Mouse (Mus musculus) cortical plate, adult 2 months (tissue): ENCODE results near the gene Col28a1. TPM values are rescaled to one million over a fixed set of nuclear protein-coding genes. Genes with fewer than 3 reads are reported as not detected.

Source experiments
- H3K27ac ChIP-seq: fragments of 200-500 bp; 2 replicates; pipeline ENCODE4 v1.5.1; 2012; ENCODE audit warnings: low read length, control low read depth, inconsistent platforms; ENCODE audit not compliant: insufficient read depth
- H3K4me1 ChIP-seq: fragments of 200-500 bp; 2 replicates; pipeline ENCODE4 v1.6.1; 2011; ENCODE audit warnings: low read length; ENCODE audit not compliant: control insufficient read depth, insufficient read depth
- H3K4me3 ChIP-seq: fragments of 200-500 bp; 2 replicates; pipeline ENCODE4 v1.5.1; 2011; ENCODE audit warnings: mild to moderate bottlenecking, low read length, control low read depth; ENCODE audit not compliant: insufficient read depth
- CTCF ChIP-seq: fragments of 200-500 bp; IDR thresholded peaks from 2 replicates; pipeline ENCODE4 v1.5.1; 2011; ENCODE audit warnings: mild to moderate bottlenecking, control low read depth, low read length; ENCODE audit not compliant: insufficient read depth; ENCODE audit errors: extremely low read depth
- POLR2A ChIP-seq: fragments of 200-500 bp; IDR thresholded peaks from 2 replicates; pipeline ENCODE4 v1.6.1; 2011; ENCODE audit warnings: mild to moderate bottlenecking, low read length, control low read depth; ENCODE audit not compliant: insufficient read depth; ENCODE audit errors: extremely low read depth
- polyA plus RNA-seq: library from polyadenylated mRNA; depleted of rRNA; stranded (reverse); fragments of >200 nt; gene quantifications from 2 replicates; pipeline ENCODE4 v1.2.3, GENCODE M21; 2012

Gene Col28a1
- polyA plus RNA-seq, 1 experiment, result 0.77 TPM

DNA sequence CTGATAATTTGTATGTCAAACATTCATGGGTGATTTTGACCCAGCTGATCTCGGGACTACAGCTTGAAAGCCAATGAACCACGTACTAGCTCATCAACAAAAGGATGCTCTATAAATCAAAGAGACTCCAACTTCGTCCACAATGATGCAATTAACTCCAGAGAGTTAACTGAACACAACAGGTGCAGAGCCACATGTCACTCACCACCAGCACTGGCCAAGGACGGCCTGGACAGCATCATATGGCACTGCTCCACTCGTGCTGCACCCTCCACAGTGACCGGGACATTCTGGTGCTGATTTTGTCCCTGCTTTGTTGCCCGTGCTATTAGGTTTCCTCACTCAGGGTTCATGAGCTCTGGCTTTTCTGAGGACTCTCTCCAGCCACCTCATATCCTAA is 107.6 kb downstream of the Col28a1 start:
- Histone ChIP-seq H3K4me1 (no peaks in the 10 kb centered on the region), H3K27ac (no peak overlapping the region), H3K4me3 (no peak overlapping the region)
- TF ChIP-seq CTCF (no peak), POLR2A (no peak)

GRCm38 (mm10) chr6:8083196-8083595 is 109.2 kb downstream of the Col28a1 start:
- TF ChIP-seq CTCF (no peak), POLR2A (no peak)
- no peak overlapping the region for H3K27ac ChIP-seq
- H3K4me3 ChIP-seq, result no peak overlapping the region
- H3K4me1 ChIP-seq, result no peaks in the 10 kb centered on the region

GRCm38 (mm10) chr6:8077572-8078146 is 114.8 kb downstream of the Col28a1 start:
- Histone ChIP-seq H3K4me1 (no peaks in the 10 kb centered on the region), H3K27ac (no peak overlapping the region), H3K4me3 (no peak overlapping the region)
- TF ChIP-seq CTCF (no peak), POLR2A (no peak)

- TF ChIP-seq POLR2A, result no peak
- no peak for TF ChIP-seq CTCF
- H3K27ac ChIP-seq, result no peak overlapping the region
Measured at GRCm38 (mm10) chr6:8074914-8075313, 117.5 kb downstream of the Col28a1 start.

GRCm38 (mm10) chr6:8068979-8069378 is 123.4 kb downstream of the Col28a1 start:
- Histone ChIP-seq H3K27ac (no peak overlapping the region), H3K4me3 (no peak overlapping the region), H3K4me1 (no peaks in the 10 kb centered on the region)
- TF ChIP-seq POLR2A (no peak), CTCF (no peak)

More at GRCm38 (mm10) chr6:8074914-8075313, 117.5 kb downstream of the Col28a1 start:
- H3K4me3 ChIP-seq, result no peak overlapping the region
- H3K4me1 ChIP-seq, result no peaks in the 10 kb centered on the region

GRCm38 (mm10) chr6:8068394-8068793 is 124.0 kb downstream of the Col28a1 start:
- H3K4me1 ChIP-seq, result no peaks in the 10 kb centered on the region
- no peak overlapping the region for H3K27ac ChIP-seq
- no peak overlapping the region for H3K4me3 ChIP-seq
- TF ChIP-seq CTCF (no peak), POLR2A (no peak)

DNA sequence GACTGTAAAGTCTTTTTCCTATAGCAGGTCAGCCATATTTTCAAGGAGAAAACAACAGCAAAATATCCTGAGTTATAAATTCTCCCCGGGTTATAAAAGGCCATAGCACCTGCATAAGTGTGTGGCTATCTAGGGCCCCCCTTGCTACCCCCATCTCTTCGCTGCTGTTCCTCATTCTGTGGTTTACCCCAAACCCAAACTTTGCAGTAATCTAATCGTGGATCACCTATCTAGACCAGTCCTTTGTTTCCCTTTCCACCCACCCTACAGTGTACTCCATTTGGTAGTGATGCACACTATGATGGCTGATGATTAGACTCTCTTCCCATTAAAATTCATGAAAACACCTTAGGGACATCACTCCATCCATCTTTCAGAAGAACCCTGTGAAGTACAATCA is 125.3 kb downstream of the Col28a1 start:
- Histone ChIP-seq H3K4me3 (no peak overlapping the region), H3K27ac (no peak overlapping the region), H3K4me1 (no peaks in the 10 kb centered on the region)
- no peak for TF ChIP-seq CTCF
- TF ChIP-seq POLR2A, result no peak

DNA sequence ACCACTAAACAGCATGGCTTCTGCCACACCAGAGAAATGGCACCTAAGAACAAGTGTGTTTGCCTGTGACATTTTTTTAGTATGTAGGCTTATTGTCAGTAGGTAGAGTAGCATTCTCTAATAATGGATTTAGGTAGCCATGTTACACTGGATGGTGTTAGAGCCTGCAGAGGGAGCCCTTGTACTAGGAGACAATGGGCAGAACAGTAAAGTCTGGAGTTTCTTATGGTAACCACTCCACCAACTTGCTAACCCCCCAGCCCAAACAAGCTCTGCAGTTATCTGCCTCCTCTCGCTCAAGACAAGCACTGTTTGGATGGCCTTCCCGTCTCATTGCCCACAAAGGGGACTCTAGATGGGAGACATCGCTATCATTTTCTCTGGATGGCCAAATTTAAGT is 126.2 kb downstream of the Col28a1 start:
- peak; percentile 59 for TF ChIP-seq CTCF
- TF ChIP-seq POLR2A, result no peak

GRCm38 (mm10) chr6:8059199-8059598 is 133.2 kb downstream of the Col28a1 start:
- no peak overlapping the region for H3K27ac ChIP-seq
- H3K4me3 ChIP-seq, result no peak overlapping the region
- H3K4me1 ChIP-seq, result no peaks in the 10 kb centered on the region
- TF ChIP-seq CTCF, result no peak
- no peak for TF ChIP-seq POLR2A

More for the DNA sequence above, 126.2 kb downstream of the Col28a1 start:
- Histone ChIP-seq H3K4me3 (no peak overlapping the region), H3K27ac (no peak overlapping the region), H3K4me1 (no peaks in the 10 kb centered on the region)

DNA sequence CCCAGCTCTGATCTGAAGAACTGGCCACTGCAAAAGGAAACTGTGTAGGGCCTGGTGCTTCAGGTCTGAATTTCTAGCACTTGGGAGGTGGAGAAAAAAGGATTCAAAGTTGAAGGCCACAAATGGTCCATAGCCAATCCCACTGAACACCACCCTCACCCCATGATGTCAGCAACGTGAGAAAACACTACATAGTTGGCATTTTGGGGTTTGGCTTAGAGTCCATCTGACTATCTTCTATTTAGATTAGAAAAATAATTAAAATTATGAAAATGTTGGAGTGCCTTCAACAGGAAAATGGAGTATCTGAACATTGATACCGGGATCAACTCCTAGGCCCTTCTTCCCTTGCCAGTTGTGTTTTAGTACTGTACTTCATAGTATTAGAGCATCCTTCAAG is 144.2 kb downstream of the Col28a1 start:
- Histone ChIP-seq H3K4me1 (no peaks in the 10 kb centered on the region), H3K4me3 (no peak overlapping the region), H3K27ac (no peak overlapping the region)
- TF ChIP-seq POLR2A (no peak), CTCF (no peak)

- Histone ChIP-seq H3K27ac (no peak overlapping the region), H3K4me3 (no peak overlapping the region), H3K4me1 (peaks cover 2% of the 10 kb centered on the region; the same call in 1 of the 2 replicates)
- TF ChIP-seq POLR2A (no peak), CTCF (no peak)
Measured at GRCm38 (mm10) chr6:8046446-8046845, 146.0 kb downstream of the Col28a1 start.
